Mouse (Mus musculus): Measurements from ENCODE around the gene Platr17. TPM values are rescaled to one million over a fixed set of nuclear protein-coding genes. Genes with fewer than 3 reads are reported as not detected.
"Not testable (repeated sequence)": the region's sequence is repeated elsewhere in the genome, so short reads cannot be mapped to it uniquely, and the experiment has no call there.

Platr17 gene
- total RNA-seq, 2 experiments from 2014 or later = not detected

DNA sequence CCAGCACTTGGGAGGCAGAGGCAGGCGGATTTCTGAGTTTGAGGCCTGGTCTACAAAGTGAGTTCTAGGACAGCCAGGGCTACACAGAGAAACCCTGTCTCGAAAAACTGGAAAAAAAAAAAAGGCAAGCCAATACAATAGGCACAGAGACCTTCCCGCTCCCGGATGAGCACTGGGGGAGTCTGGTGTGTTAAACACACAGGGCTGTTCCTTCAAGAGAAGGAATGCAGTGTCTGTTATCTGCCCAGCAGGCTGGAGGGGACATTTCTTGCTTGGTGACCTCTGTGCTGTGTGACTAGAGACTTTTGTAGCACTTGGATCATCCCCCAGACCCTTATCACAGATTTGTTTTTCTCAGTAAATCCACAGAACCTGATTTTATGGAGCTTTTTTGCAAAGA is 3.3 kb upstream of the Platr17 start:
- ATAC-seq (replicated peaks; ENCODE audit: low FRiP score, low TSS enrichment, poor library complexity, severe bottlenecking) = no peak

DNA sequence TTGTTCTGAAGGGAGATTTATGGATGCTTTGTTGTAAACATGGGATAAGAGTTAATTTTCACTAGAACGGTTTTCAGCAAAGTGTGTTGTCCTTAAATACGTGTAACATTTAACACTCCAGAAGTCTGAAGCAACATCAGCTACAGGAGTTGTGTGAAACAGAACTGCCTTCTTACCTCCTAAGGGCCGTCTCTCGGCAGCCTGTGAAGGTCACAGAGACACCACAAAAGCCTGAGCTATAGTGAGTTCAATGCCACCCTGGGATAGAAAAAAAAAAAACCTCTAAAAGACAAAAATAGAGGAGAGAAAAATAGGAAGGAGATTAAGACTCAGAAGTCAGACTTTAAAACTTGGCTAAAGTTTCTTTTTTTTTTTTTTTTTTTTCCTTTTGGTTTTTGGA is 2.9 kb upstream of the Platr17 start:
- ATAC-seq (replicated peaks; ENCODE audit: low FRiP score, low TSS enrichment, poor library complexity, severe bottlenecking) = no peak

DNA sequence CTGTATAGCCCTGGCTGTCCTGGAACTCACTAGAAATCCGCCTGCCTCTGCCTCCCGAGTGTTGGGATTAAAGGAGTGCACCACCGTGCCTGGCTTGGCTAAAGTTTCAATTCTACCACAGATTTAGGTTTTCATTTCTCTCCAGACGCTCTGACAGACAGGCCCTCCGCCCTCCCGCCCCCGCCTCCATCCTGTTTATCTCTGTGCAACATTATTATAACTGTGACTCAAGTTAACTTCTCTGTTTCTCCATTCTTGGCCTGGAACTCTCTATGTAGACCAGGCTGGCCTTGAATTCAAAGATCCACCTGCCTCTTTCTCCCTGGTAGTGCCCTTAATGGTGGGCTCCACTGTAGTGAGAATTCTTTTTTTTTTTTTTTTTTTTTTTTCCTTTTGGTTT is 2.4 kb upstream of the Platr17 start:
- ATAC-seq (replicated peaks; ENCODE audit: low FRiP score, low TSS enrichment, poor library complexity, severe bottlenecking) = no peak

DNA sequence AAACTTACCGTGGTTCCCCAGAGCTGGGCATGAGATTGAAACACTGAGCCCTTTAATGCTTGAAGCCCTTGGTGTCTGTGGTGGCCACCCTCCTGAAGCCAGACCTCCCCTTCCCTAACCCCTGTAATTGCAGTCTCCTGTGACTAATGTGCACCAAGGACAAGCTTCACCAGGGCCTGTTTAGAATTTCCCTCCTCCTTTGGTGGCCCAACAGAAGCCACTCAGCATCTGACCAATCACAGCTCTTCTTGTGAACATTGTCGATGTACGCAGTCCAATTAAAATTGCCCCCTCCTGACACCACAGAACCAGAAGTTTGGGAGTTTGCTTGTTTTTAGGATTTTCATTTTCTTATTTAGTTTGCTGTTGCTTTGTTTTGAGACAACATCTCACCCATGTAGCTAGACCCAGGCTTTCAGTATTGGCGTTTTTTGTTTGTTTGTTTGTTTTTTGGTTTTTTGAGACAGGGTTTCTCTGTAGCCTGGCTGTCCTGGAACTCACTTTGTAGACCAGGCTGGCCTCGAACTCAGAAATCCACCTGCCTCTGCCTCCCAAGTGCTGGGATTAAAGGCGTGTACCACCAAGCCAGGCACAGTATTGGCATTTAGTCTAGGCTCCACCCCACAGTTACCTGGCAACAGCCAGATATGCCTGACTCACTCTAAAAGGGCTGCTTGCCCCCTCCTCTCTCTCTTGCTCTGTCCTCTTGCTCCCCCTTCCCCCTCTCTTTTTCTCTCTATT is 854 bp upstream of the Platr17 start:
- not testable (repeated sequence) for ATAC-seq (replicated peaks; ENCODE audit: low FRiP score, low TSS enrichment, poor library complexity, severe bottlenecking)

DNA sequence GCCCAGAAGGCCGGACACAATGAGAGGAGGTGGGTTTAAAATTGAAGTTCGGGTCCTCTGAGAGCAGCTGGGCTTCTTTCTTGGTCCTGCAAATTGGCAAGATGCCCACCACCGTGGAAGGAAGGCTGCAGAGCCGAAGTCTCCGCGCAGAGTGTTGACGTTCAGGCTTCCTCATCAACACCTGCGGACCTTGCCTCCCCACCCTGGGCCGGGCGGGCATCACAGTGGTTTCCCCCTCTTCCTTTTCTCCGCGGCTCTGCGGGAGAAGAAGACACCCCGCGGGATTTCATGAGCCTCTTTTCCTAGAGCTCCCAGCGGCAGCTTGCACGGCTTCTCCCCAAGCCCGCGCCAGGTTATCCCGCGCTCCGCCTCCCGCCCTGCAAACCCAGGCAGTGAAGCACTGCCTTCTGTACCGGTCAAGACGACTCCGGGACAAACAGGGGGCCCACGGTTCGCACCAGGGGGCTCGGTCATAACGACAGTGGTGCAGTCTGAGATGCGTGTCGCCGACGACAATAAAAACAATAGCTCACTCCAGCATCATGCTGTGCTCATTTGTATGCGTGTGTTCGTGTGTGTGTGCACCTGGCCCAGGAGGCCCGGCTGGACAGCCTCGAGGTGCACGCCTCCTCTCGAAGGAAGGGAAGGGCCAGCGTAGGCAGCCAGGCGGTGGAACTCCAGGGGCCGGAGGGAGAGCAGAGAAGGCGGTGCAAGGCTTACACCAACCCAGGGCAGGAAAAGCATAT is 3.6 kb downstream of the Platr17 start:
- peak; percentile 3; the same call in 1 of the 2 replicates for ATAC-seq (replicated peaks; ENCODE audit: low FRiP score, low TSS enrichment, poor library complexity, severe bottlenecking)

DNA sequence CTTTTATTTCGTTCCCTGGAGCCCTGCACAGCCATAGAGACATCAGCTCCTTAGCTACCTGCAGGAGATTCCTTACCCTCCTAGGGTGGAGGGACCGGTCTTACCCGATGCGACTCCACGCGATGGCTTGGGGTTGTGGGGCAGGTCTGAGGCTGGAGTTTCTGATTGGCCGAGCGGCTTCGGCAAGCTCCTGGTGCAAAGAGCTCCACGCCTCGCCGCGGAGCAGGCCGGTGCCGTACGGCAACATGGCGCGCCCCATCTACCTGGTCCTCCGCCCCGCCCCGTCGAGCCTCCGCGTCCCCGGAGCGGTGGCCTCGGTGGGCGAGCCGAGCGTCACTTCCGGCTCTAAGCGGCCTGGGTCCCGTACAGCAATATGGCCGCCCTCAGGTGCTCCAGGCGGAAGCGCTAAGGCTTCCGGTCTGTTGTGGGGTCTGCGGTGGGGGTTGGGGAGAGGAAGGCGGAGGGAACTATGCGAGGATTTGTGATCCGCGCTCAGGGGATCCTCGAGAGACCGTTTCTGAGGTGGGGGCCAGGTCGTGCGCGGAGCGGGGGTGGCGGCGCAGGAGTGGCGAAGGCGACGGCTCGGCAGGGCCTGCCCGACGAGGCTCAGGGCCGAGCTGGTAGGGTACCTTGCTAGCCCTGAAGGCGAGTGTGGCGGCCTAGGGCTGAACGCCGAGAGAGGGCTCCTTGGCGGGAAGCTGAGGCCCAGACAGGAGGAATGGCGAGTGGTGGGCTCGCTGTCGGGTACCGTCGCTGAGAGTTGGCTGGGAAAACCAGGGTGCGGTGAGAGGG is 4.3 kb downstream of the Platr17 start, which contains the start of gene Daxx:
TSS of gene Daxx (plus strand) at position 338 of the 792 bp plus-strand sequence.
- peak; percentile 92 for ATAC-seq (replicated peaks; ENCODE audit: low FRiP score, low TSS enrichment, poor library complexity, severe bottlenecking)

DNA sequence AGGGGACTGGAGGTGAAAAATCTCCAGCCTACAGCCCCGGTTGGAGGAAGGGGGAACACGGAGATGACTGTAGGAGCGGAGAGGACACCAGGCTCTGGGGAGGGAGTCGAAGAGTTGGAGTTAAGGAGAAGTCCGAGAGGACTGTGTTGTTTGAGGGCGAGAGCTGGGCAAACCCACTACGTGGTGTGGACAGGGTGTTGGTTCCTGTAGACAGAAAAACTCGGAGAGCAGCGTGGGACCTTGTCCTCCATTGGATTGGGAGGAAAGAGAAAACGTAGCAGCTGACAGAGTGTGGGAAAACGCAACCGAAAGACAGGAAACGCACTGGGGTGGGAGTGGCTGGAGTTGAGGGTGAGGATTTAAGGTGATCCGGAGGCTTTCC is 4.9 kb downstream of the Platr17 start:
- peak; percentile 13 for ATAC-seq (replicated peaks; ENCODE audit: low FRiP score, low TSS enrichment, poor library complexity, severe bottlenecking)

DNA sequence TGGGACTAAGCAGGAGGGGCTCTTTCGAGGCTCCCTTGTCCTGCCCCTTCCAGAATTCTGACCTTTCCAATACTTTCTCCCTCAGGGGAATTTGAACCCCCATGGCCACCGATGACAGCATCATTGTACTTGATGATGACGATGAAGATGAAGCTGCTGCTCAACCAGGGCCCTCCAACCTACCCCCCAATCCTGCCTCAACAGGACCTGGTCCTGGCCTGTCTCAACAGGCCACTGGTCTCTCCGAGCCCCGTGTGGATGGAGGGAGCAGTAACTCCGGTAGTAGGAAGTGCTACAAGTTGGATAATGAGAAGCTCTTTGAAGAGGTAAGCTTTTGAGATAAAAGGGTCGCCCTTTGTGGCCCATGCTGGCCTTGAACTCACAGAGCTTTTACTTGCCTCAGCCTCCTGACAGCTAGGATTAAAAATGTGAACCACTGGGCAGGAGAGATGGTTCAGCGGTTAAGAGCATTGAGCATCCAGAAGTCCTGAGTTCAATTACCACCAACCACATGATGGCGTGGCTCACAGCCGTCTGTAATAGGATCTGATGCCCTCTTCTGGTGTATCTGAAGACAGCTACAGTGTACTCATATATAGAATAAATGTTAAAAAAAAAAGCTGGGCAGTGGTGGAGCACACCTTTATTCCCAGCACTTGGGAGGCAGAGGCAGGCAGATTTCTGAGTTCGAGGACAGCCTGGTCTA is 5.6 kb downstream of the Platr17 start:
- no peak for ATAC-seq (replicated peaks; ENCODE audit: low FRiP score, low TSS enrichment, poor library complexity, severe bottlenecking)

DNA sequence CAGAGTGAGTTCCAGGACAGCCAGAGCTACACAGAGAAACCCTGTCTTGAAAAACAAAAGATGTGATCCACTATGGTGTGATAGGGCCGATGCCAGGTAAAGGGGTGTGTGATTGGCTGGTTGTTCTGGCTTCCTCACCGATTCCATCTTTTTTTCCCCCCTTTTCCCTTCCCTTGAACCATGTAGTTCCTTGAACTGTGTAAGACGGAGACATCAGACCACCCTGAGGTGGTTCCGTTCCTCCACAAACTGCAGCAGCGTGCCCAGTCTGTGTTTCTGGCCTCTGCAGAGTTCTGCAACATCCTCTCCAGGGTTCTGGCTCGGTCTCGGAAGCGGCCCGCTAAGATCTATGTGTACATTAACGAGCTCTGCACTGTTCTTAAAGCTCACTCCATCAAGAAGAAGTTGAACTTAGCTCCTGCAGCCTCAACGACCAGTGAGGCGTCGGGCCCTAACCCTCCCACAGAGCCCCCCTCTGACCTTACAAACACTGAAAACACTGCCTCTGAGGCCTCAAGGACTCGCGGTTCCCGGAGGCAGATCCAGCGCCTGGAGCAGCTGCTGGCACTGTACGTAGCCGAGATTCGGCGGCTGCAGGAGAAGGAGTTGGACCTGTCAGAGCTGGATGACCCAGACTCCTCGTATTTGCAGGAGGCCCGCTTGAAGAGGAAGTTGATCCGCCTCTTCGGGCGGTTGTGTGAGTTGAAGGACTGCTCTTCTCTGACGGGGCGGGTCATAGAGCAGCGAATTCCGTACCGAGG is 6.3 kb downstream of the Platr17 start:
- no peak for ATAC-seq (replicated peaks; ENCODE audit: low FRiP score, low TSS enrichment, poor library complexity, severe bottlenecking)

DNA sequence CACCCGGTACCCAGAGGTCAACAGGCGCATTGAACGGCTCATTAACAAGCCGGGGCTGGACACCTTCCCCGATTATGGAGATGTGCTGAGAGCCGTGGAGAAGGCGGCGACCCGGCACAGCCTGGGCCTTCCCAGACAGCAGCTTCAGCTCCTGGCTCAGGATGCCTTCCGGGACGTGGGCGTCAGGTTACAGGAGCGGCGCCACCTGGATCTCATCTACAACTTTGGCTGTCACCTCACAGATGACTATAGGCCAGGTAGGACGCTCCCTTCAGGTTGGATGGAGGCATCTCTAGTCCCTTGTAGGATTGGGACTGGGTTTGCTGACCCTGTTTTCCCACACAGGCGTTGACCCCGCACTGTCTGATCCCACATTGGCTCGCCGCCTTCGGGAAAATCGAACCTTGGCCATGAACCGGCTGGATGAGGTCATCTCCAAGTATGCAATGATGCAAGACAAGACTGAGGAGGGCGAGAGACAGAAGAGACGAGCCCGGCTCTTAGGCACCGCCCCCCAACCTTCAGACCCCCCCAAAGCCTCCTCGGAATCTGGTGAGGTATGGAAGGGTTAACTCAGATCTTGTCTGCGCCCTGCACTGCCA is 7.0 kb downstream of the Platr17 start:
- no peak for ATAC-seq (replicated peaks; ENCODE audit: low FRiP score, low TSS enrichment, poor library complexity, severe bottlenecking)

DNA sequence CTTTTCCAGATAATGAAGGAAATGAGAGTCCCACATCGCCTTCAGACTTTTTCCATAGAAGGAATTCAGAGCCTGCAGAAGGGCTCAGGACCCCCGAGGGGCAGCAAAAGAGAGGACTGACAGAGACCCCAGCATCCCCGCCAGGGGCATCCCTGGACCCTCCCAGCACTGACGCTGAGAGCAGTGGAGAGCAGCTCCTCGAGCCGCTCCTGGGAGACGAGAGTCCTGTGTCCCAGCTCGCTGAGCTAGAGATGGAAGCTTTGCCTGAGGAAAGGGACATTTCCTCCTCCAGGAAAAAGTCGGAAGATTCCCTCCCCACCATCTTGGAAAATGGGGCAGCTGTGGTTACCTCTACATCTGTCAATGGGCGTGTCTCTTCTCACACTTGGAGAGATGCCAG is 8.3 kb downstream of the Platr17 start:
- ATAC-seq (replicated peaks; ENCODE audit: low FRiP score, low TSS enrichment, poor library complexity, severe bottlenecking) = no peak

DNA sequence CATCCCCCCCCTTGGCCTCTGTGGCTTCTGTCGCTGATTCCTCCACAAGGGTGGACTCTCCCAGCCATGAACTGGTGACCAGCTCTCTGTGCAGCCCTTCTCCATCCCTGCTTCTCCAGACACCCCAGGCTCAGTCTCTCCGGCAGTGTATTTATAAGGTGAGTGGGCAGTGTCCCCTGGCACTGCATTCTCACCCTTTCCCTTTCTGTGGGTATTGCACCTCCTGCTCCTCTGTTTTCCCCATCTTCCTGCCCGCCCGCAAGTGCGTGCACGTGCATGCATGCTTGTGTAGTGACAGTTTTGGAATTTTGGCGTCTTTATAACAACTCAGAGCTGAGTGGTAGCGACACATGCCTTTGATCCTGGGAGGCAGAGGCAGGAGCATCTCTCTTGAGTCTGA is 9.0 kb downstream of the Platr17 start:
- ATAC-seq (replicated peaks; ENCODE audit: low FRiP score, low TSS enrichment, poor library complexity, severe bottlenecking) = no peak

DNA sequence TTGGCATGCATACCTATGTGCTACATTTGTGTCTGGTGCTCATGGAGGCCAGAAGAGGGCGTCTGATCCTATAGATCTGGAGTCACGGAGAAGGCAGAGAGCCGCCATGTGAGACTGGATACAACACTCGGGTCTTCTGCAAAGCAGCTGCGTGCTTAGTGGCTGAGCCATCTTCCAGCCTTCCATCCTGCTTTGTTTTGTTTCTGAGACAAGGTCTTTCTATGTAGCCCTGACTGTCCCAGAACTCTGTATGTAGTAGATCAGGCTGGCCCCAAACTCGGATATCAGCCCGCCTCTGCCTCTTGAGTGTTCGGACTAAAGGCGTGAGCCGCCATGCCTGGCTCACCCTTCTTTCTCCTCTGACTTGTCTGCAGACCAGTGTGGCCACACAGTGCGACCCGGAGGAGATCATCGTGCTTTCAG is 10.0 kb downstream of the Platr17 start:
- no peak for ATAC-seq (replicated peaks; ENCODE audit: low FRiP score, low TSS enrichment, poor library complexity, severe bottlenecking)

DNA sequence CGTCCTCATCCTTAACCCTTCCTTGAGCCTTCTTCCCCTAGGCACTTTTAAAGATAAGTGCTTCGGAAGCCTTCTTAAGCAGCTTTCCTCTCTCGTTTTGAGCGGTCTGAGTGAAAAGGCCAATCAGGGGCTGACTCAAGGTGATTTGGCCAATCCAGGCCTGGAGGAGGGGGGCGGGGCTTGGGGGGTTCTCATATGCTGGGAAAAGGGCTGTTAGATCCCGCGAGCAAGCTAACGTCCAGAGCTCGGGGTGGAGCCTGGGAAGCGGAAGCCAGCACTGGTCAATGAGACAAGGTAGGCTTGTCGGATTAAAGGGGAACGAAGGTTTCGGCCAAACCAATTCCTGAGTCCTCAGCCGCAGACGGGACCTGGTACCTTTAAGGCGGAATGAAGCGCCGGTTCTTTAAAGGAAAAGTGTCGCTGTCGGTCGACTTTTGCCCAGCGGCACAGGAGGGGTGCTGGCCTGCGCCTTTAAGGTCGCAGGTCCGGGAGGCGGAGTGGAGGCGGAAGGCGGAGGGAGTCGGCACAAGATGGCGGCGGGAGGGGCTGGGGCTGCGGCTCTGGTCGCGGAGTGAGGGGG is 10.8 kb downstream of the Platr17 start, which contains the start of the genes Tapbp and Zbtb22:
TSS of gene Tapbp (plus strand) at position 229 of the 580 bp plus-strand sequence.
TSS of gene Zbtb22 (plus strand) at position 234 of the 580 bp plus-strand sequence.
- peak; percentile 66 for ATAC-seq (replicated peaks; ENCODE audit: low FRiP score, low TSS enrichment, poor library complexity, severe bottlenecking)

DNA sequence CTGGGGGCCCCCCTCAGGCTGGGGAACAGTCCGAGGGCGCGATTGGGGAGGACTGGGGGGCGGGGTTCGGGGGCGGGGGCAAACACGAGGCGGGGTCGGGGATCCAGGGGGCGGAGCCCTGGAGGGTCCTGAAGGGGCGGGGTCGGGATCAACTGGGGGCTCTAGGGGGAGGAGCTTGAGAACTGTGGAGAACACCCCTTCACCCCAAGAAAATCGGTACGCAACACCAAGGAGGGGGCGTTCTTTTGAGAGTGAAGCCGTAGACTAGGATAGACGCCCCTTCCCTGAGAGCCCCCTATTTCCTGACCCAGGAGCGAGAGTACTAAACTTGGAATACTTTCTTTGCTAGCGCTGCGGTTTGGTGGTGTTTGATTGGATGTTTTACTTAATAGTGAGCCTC is 11.4 kb downstream of the Platr17 start:
- no peak for ATAC-seq (replicated peaks; ENCODE audit: low FRiP score, low TSS enrichment, poor library complexity, severe bottlenecking)

DNA sequence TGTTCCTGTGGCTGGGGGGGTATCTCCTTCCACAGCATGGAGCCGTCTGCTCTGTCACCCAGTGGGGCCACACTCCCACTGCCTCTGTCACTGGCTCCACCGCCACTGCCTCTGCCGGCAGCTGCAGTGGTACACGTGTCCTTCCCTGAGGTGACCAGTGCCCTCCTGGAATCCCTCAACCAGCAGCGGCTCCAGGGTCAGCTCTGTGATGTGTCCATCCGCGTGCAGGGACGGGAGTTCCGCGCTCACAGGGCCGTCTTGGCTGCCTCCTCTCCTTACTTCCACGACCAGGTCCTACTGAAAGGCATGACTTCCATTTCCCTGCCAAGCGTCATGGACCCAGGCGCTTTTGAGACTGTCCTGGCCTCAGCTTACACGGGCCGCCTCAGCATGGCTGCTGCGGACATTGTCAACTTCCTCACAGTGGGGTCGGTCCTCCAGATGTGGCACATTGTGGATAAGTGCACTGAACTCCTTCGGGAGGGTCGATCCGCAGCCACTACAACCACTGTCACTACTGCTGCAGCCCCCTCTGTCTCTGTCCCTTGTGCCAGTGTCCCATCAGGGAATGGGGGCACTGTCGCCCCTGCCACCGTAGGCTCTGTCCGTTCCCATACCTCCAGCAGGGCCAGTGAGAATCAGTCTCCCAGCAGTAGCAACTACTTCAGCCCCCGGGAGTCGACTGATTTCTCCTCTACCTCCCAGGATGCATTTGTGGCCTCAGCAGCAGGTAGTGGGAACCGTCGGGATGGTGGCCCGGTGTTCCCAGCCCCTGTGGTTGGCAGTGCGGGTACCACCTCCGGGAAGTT is 12.1 kb downstream of the Platr17 start:
- ATAC-seq (replicated peaks; ENCODE audit: low FRiP score, low TSS enrichment, poor library complexity, severe bottlenecking) = no peak

DNA sequence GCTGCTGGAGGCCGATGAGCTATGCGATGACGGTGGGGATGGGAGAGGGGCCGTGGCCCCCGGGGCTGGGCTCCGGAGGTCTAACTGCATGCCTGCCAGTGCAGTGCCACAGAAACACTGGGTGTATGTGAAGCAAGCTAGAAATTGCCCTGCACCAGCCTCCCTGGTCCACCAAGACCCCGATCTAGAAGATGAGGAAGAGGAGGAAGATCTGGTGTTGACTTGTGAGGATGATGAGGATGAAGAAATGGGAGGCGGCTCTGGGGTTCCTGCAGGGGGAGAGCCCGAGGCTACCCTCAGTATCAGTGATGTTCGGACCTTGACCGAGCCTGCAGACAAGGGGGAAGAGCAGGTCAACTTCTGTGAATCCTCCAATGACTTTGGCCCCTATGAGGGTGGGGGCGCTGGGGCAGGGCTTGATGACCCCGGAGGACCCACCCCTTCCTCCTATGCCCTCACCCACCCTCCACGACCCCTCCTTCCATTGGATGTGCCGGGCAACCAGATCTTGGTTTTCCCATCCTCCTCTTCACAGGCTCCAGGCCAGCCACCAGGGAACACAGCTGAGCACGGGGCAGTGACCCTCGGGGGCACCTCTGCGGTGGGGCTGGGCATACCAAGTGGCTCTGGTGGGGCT is 12.8 kb downstream of the Platr17 start:
- no peak for ATAC-seq (replicated peaks; ENCODE audit: low FRiP score, low TSS enrichment, poor library complexity, severe bottlenecking)
